Mouse (Mus musculus) hindbrain, embryonic 14.5 days (tissue): ENCODE measurements around the gene Hsf5. TPM values are rescaled to one million over a fixed set of nuclear protein-coding genes. Genes with fewer than 3 reads are reported as not detected.

Experiments
- ATAC-seq: fragments of 200-750 bp; cut with Nextera tagmentation; 2 replicates; pipeline ENCODE4 v1.8.0; 2017; ENCODE audit warnings: moderate number of reproducible peaks, mild to moderate bottlenecking, moderate TSS enrichment, moderate library complexity; ENCODE audit not compliant: low FRiP score
- DNase-seq: peaks from one replicate; pipeline ENCODE4 v3.0.0-alpha.2; 2015; ENCODE audit warnings: low spot score
- H3K27ac ChIP-seq: fragments of 300-500 bp; sonication (generic); 2 replicates; pipeline ENCODE4 v1.5.1; 2014; ENCODE audit warnings: mild to moderate bottlenecking, moderate library complexity
- H3K27me3 ChIP-seq: fragments of 300-500 bp; sonication (generic); 2 replicates; pipeline ENCODE4 v1.6.1; 2014; ENCODE audit warnings: mild to moderate bottlenecking, low read length, mixed read lengths; ENCODE audit not compliant: control insufficient read depth, insufficient read depth
- H3K36me3 ChIP-seq: fragments of 300-500 bp; sonication (generic); replicated peaks from 2 replicates; pipeline ENCODE4 v1.6.1; 2014; ENCODE audit not compliant: control insufficient read depth, insufficient read depth
- H3K4me1 ChIP-seq: fragments of 300-500 bp; sonication (generic); replicated peaks from 2 replicates; pipeline ENCODE4 v1.6.1; 2014; ENCODE audit warnings: antibody characterized with exemption, low read length, mixed read lengths; ENCODE audit not compliant: control insufficient read depth, insufficient read depth
- H3K4me2 ChIP-seq: fragments of 300-500 bp; sonication (generic); replicated peaks from 2 replicates; pipeline ENCODE4 v1.6.1; 2014; ENCODE audit warnings: mild to moderate bottlenecking, moderate library complexity
- H3K4me3 ChIP-seq: fragments of 300-500 bp; sonication (generic); replicated peaks from 2 replicates; pipeline ENCODE4 v1.5.1; 2014; ENCODE audit warnings: mild to moderate bottlenecking, low read length
- H3K9ac ChIP-seq: fragments of 300-500 bp; sonication (generic); 2 replicates; pipeline ENCODE4 v1.6.1; 2014
- H3K9me3 ChIP-seq: fragments of 300-500 bp; sonication (generic); 2 replicates; pipeline ENCODE4 v1.6.1; 2016; ENCODE audit warnings: low read length; ENCODE audit not compliant: control insufficient read depth
- WGBS: fragments of 180-500 bp; shearing (Covaris S2); extraction: QIAGEN DNeasy Blood & Tissue Kit; methylation state at CpG from one replicate; pipeline ENCODE4 v1.1.7; 2014; 5-methylcytosine and 5-hydroxymethylcytosine counted together
- polyA plus RNA-seq: library from polyadenylated mRNA; unstranded; fragments of >200 nt; fragmentation: Nextera tagmentation; extraction: Ambion mirVana; gene quantifications from 2 replicates; pipeline ENCODE4 v1.2.1, GENCODE M21; 2014

Gene Hsf5
- polyA plus RNA-seq, 1 experiment from 2014 or later: 0.31 TPM

- H3K36me3 ChIP-seq: no peaks in the 10 kb centered on the region
- no peaks in the 10 kb centered on the region for H3K9me3 ChIP-seq
- H3K4me3 ChIP-seq: no peak overlapping the region
- H3K27ac ChIP-seq: no peak overlapping the region
- whole genome bisulfite sequencing: 83% methylated on average over 6 of the region's 6 CpGs
- peaks cover 24% of the 10 kb centered on the region for H3K27me3 ChIP-seq
- no peak overlapping the region for H3K4me2 ChIP-seq
- H3K9ac ChIP-seq: no peak overlapping the region
- no peak for ATAC-seq
- H3K4me1 ChIP-seq: no peaks in the 10 kb centered on the region
- no peak for DNase-seq
These were observed 47.0 kb downstream of the Hsf5 start for GRCm38 (mm10) chr11:87663948-87664347.

DNA sequence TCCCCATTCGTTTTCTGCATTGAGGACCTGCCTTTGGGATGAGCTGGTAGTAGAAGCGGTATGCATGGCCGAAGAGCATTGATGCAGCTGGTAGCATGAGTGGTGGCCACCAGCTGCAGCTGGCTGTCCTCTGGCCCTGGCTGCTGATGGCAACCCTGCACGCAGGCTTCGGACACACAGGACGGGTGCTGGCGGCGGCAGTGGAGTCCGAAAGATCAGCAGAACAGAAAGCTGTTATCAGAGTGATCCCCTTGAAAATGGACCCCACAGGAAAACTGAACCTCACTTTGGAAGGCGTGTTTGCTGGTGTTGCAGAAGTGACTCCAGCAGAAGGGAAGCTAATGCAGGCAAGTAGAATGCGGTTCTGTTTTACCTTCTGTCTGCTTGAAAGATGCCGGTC is 47.6 kb downstream of the Hsf5 start:
- no peaks in the 10 kb centered on the region for H3K4me1 ChIP-seq
- H3K9me3 ChIP-seq: no peaks in the 10 kb centered on the region
- no peak overlapping the region for H3K27ac ChIP-seq
- no peak overlapping the region for H3K4me2 ChIP-seq
- 84% methylated on average over 12 of the region's 12 CpGs for WGBS
- ATAC-seq: no peak
- no peak overlapping the region for H3K4me3 ChIP-seq
- no peak overlapping the region for H3K9ac ChIP-seq
- no peak for DNase-seq
- H3K36me3 ChIP-seq: no peaks in the 10 kb centered on the region
- peaks cover 24% of the 10 kb centered on the region for H3K27me3 ChIP-seq

- Histone ChIP-seq H3K27ac (no peak overlapping the region), H3K36me3 (no peaks in the 10 kb centered on the region), H3K9me3 (no peaks in the 10 kb centered on the region), H3K9ac (no peak overlapping the region), H3K4me2 (no peak overlapping the region), H3K4me1 (no peaks in the 10 kb centered on the region), H3K27me3 (peaks cover 24% of the 10 kb centered on the region), H3K4me3 (no peak overlapping the region)
- no peak for ATAC-seq
- no peak for DNase-seq
- 76% methylated on average over 6 of the region's 6 CpGs for WGBS
These were observed 48.3 kb downstream of the Hsf5 start for GRCm38 (mm10) chr11:87665224-87665623.

- Histone ChIP-seq H3K9me3 (no peaks in the 10 kb centered on the region), H3K9ac (no peak overlapping the region), H3K27me3 (peaks cover 24% of the 10 kb centered on the region), H3K36me3 (no peaks in the 10 kb centered on the region), H3K4me2 (no peak overlapping the region), H3K4me1 (no peaks in the 10 kb centered on the region), H3K27ac (no peak overlapping the region), H3K4me3 (no peak overlapping the region)
- ATAC-seq (no peak), DNase-seq (no peak)
- 87% methylated on average over 2 of the region's 2 CpGs for WGBS
These were observed 48.7 kb downstream of the Hsf5 start for GRCm38 (mm10) chr11:87665658-87666057.

- Histone ChIP-seq H3K4me2 (no peak overlapping the region), H3K4me1 (no peaks in the 10 kb centered on the region), H3K36me3 (no peaks in the 10 kb centered on the region), H3K9me3 (no peaks in the 10 kb centered on the region), H3K4me3 (no peak overlapping the region), H3K9ac (no peak overlapping the region), H3K27ac (no peak overlapping the region), H3K27me3 (peaks cover 24% of the 10 kb centered on the region)
- ATAC-seq: no peak
- DNase-seq: no peak
- 81% methylated on average over 12 of the region's 12 CpGs for WGBS
These were observed 49.5 kb downstream of the Hsf5 start for GRCm38 (mm10) chr11:87666256-87667035.

DNA sequence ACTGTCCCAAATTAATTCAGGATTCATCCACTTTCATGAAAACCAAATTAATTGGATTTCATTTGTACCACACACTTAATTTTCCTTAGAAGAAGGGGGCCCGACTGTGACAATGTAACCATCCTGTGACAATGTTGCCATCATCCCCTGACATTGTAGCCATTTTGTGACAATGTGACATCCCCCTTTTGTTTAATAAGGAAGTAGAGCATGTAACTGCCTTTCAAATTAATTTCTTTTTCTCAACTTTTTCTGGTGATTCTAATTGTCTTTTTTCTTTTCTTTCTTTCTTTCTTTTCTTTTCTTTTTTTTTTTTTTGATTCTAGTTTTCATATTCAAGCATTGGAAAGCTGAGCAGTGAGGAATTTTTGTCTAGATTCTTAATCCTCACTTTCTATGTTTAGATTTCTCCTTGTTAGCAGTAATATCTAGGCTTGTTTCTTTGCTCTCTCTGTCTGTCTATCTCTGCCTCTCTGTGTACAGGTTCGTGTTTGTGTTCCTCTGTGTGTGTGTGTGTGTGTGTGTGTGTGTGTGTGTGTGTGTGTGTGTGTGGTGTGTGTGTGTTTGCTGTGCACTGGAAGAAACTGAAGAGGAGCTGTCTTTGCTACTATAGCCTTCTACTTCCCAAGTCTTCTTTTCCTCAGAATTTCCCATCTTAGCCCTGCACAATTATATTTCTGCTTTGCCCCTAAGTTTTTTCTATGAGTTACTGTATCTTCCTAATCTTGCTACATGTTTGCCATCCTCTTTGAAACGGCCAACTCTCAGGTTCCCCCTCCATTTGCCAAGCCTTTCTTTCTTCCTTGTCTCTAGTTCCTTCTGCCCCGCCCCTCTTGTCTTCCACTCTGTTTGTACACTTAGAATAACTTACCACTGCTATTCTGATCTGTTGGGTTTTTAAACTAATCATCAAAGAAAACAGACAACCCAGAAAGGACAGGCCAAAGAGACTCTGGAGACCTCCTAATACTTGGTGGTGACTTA is 50.4 kb downstream of the Hsf5 start:
- ATAC-seq (no peak), DNase-seq (no peak)
- Histone ChIP-seq H3K27ac (no peak overlapping the region), H3K4me2 (no peak overlapping the region), H3K4me3 (no peak overlapping the region), H3K4me1 (no peaks in the 10 kb centered on the region), H3K9ac (no peak overlapping the region), H3K27me3 (peaks cover 24% of the 10 kb centered on the region), H3K9me3 (no peaks in the 10 kb centered on the region), H3K36me3 (no peaks in the 10 kb centered on the region)
- WGBS: 75% methylated on average over 4 of the region's 4 CpGs

DNA sequence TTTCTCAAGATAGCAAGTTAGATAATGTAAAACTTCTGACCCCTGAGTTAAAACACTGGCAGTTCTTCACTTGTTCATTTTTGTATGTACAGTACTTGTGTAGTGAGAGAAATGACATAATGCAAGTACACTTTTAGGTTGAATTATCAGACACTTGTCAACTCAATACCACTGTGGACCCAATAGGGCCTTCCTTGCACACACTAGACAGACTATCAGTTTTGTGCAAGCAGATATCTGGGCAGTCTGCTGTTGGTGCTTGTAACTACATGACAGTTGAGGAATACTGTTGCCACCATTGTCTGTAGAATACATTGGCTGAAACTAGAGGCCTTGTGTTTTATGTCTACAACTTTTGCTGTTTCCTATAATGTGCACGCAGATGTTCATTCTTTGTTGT is 56.3 kb downstream of the Hsf5 start:
- no peak for DNase-seq
- H3K9ac ChIP-seq: no peak overlapping the region
- 100% methylated on average over 1 of the region's 1 CpGs for WGBS

DNA sequence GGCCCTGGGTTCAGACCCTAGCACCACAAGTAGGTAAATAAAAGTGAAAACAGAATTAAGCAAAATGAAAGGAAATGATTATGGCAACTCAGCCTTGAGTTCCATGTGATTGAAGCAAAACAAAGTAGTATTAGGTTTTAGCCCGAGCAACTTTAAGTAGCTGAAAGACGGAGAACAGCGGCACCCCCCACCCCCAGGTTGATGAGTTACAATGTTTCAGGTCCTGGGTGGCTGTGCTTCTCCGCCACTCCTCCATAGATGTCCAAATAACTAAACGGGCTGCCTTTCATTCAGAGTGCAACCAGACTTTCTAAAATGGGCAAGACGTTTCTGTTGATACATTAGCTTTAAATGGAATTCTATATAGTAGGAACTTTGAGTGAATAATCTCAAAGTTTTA is 58.6 kb downstream of the Hsf5 start:
- WGBS: 93% methylated on average over 6 of the region's 6 CpGs
- DNase-seq (no peak), ATAC-seq (no peak)
- H3K4me1 ChIP-seq: no peaks in the 10 kb centered on the region
- no peak overlapping the region for H3K9ac ChIP-seq
- H3K9me3 ChIP-seq: no peaks in the 10 kb centered on the region
- no peaks in the 10 kb centered on the region for H3K27me3 ChIP-seq
- no peak overlapping the region for H3K4me3 ChIP-seq
- H3K36me3 ChIP-seq: no peaks in the 10 kb centered on the region
- no peak overlapping the region for H3K4me2 ChIP-seq
- H3K27ac ChIP-seq: no peak overlapping the region

More for the DNA sequence above, 56.3 kb downstream of the Hsf5 start:
- no peak for ATAC-seq
- Histone ChIP-seq H3K27ac (no peak overlapping the region), H3K4me2 (no peak overlapping the region), H3K4me3 (no peak overlapping the region), H3K27me3 (no peaks in the 10 kb centered on the region), H3K4me1 (no peaks in the 10 kb centered on the region), H3K36me3 (no peaks in the 10 kb centered on the region), H3K9me3 (no peaks in the 10 kb centered on the region)

DNA sequence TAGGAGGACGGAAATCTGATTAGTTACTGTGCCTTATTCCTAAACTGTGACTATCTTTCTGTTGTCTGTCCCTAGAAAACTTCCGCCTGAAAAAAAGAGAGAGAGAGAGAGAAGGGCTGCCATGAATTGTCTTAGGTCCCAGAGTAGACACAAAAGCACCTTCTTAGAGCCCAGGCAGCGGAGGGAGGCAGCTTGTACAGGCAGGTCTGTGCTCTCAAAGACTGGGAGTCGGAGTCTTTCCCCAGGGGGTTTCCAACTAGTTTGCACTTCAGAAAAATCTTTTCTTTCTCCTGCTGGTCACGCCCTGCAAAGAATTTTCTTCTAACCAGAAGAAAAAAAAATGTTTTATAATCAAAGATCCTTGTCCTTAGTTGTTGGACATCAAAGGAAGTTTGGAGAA is 60.8 kb downstream of the Hsf5 start:
- Histone ChIP-seq H3K9ac (no peak overlapping the region), H3K27ac (no peak overlapping the region), H3K27me3 (no peaks in the 10 kb centered on the region), H3K4me3 (no peak overlapping the region), H3K4me2 (no peak overlapping the region), H3K9me3 (no peaks in the 10 kb centered on the region), H3K36me3 (no peaks in the 10 kb centered on the region), H3K4me1 (no peaks in the 10 kb centered on the region)
- no peak for DNase-seq
- 40% methylated on average over 5 of the region's 5 CpGs for whole genome bisulfite sequencing
- ATAC-seq: no peak
